Mouse (Mus musculus) left cerebral cortex, postnatal 14 days (tissue): ENCODE data around the gene Dyrk1b. TPM values are rescaled to one million over a fixed set of nuclear protein-coding genes. Genes with fewer than 3 reads are reported as not detected.
A peak's percentile ranks its signal among the peaks of the same experiment; 100 is the strongest.
"Not testable (repeated sequence)": the region's sequence is repeated elsewhere in the genome, so short reads cannot be mapped to it uniquely, and the experiment has no call there.

Source experiments
- DNase-seq, 2 experiments: peaks; one replicate each; pipeline ENCODE4 v3.0.0; 2021 to 2022; ENCODE audit warnings: low spot score in 2 of 2, mixed read lengths in 1 of 2
- intact Hi-C: fragments of 180-260 bp; cut with DNase I; formaldehyde crosslinking; loops from one replicate; pipeline ENCODE4 v1.15.1; 2025
- total RNA-seq, 2 experiments: library from RNA; stranded (reverse); gene quantifications; 2 replicates each; pipeline ENCODE4 v1.2.3; 2021

The Dyrk1b gene
- total RNA-seq, 2 experiments from 2014 or later = 40.5 to 42.3 TPM

- no peak for DNase-seq
- intact Hi-C loops = no loop called here
These were observed 7.4 kb downstream of the Dyrk1b start for GRCm38 (mm10) chr7:28186631-28187030.

GRCm38 (mm10) chr7:28191489-28191888, 12.2 kb downstream of the Dyrk1b start:
- DNase-seq = no peak
- intact Hi-C loops = no loop called here

- no peak for DNase-seq
- intact Hi-C loops = no loop called here
These were observed 12.6 kb downstream of the Dyrk1b start for GRCm38 (mm10) chr7:28191903-28192302.

DNA sequence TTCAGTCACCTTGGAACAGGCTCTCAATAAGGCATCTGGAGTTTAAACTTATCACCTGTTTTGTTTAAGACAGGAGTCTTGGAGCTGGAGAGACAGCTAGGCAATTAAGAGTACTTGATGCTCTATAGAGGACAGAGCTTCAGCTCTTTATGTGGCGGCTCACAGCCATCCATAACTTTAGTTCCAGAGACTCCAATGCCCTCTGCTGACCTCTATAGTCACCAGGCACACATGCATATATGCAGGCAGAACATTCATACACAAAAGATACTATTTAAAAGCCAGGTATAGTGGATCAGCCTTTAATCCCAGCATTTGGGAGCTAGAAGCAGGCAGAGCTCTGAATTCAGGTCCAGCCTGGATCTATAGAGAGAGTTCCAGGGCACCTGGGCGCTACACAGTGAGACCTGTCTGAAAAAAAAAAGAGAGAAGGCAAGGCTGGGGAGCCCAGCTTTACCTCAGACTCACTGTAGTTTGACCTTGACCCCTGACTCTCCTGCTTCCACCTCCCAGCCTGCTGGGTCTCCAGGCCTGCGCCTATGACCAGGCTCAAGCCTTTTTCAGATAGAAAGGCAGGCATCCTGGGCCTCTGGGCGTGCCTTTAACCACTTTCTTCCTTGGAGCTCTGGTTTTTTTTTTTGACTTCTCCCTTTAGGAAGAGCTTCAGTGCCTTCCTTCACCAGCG, 16.3 kb downstream of the Dyrk1b start:
- no peak for DNase-seq
- intact Hi-C loops = no loop called here

GRCm38 (mm10) chr7:28196528-28196927, 17.3 kb downstream of the Dyrk1b start:
- DNase-seq = no peak
- intact Hi-C loops = no loop called here

DNA sequence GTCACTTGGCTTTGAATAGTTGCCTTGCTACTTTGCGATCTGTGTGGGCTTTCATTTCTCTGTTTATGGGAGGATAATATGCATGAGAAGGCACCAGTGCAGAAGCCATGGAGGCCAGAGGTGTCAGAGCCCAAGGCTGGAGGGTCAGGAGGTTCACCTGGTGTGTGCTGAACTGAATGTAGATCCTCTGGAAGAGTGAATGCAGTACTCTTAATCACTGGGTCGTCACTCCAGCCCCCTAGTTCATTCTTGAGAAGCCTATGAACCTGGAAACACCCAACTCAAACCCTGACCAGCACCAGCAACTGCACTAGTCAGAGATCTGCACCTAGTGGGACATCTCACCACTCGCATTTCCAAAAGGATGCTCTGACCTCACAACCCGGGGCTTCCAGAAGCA, 19.8 kb downstream of the Dyrk1b start:
- intact Hi-C loops = no loop called here
- no peak for DNase-seq

DNA sequence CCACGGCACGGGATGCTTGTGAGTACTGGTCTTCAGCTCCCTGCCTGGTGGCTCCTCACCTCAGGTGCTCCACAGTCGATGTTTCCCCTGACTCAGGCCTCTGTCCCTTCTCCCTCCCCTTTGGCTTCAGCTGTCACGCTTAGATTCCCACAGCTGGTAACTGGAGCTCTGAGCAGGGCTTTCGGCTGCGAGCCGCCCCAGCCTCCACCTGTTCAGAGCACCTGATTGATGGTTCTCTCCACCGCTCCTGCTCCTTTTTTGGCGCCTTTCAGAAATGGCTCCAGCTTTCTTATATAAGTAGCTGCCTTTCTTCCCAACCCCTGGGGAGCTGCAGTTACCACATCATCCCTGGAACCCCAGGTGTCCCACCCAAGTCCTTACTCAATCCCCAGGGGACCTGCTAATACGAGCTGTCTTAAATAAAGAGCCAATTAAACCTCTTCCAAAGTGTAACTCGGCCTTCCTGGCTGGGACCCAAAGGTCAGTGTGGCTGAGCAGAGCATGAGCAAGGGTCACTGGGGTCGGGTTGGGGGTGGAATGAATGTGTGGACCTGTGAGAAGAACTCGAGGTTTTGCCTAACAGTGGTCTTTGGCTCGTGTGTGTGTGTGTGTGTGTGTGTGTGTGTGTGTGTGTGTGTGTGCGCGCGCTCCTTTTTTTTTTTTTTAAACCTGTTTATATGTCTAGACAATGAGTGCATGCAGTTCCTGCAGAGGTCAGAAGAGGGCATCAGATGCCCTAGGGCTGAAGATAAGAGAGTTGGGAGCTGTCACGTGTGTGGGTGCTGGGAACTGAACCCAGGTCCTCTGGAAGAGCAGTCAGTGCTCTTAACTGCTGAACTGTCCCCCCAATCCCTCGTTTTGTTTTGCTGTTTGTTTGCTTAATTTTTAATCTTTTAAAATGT, 24.2 kb downstream of the Dyrk1b start:
- intact Hi-C loops = no loop called here
- no peak for DNase-seq

DNA sequence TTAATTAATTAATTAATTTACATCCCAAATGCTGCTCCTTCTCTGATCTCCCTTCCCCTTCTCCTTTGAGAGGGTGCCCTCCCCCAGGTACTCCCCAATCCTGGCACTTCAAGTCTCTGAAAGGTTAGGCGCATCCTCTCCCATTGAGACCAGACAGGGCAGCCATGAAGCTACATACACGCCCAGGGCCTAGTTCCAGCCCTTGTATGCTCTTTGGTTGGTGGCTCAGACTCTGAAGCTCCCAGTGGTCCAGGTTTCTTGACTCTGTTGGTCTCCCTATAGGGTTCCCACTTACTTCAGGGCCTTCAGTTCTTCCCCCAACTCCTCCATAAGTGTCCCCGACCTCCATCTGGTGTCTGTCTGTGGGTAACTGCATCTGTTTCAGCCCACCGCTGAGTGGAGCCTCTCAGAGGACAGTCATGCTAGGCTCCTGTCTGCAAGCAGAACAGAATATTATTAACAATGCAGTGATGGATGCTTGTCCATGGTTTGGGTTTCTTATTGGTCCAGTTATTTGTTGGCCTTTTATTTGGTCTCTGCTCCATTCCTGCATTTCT, 26.9 kb downstream of the Dyrk1b start:
- DNase-seq = peak in 1 of 2 experiments; percentile 40

GRCm38 (mm10) chr7:28208396-28208987, 29.2 kb downstream of the Dyrk1b start:
- intact Hi-C loops = no loop called here
- DNase-seq = no peak

More for the DNA sequence above, 26.9 kb downstream of the Dyrk1b start:
- intact Hi-C loops = no loop called here

- peak; percentile 78 to 80 for DNase-seq
- intact Hi-C loops = no loop called here
These were observed 29.8 kb downstream of the Dyrk1b start for GRCm38 (mm10) chr7:28208988-28209508.

DNA sequence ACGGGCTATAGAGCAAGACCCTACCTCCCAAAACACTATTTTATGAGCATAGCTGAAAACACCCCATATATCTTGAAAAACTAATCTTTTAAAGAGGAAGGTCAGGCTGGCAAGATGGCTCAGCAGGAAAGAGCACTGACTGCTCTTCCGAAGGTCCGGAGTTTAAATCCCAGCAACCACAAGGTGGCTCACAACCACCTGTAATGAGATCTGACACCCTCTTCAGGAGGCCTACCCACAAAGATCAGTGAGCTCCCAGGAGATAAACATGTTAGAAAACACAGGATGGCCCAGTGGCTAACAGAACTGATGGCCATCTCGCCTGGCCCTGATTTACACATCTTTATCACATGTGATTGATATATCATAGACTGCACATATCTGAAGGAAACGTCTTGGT, 31.5 kb downstream of the Dyrk1b start:
- intact Hi-C loops = loop anchor here (10.0 kb wide), 1 partner anchor 54 kb away; the partner anchor contains the start of gene Eid2
- no peak for DNase-seq

DNA sequence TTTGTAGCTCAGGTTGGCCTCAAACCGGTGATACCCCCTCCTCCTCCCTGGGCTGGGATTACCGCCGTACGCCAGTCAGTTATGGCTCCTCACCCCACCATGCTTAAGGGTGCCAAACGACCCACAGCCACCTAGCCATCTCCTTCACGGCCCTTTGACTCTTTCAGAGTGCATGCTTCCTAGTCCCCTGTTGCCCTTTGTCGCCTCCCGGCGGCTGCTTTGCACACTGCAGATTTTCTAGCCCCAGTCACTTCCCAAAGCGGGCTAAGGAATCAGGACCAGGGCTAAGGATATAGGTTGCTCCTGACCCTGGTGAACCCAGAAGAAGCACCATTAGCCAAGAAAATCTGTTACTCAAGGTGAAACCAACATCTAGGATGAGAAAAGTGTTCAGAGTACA, 34.9 kb downstream of the Dyrk1b start:
- intact Hi-C loops = loop anchor here (10.0 kb wide), 1 partner anchor 51 kb away; the partner anchor contains the start of gene Eid2
- no peak for DNase-seq

GRCm38 (mm10) chr7:28215950-28216349, 36.7 kb downstream of the Dyrk1b start:
- intact Hi-C loops = loop anchor here (5.0 to 10.0 kb wide), 2 partner anchors 49 to 54 kb away; partner anchors contain the start of gene Eid2
- DNase-seq = not testable (repeated sequence)

DNA sequence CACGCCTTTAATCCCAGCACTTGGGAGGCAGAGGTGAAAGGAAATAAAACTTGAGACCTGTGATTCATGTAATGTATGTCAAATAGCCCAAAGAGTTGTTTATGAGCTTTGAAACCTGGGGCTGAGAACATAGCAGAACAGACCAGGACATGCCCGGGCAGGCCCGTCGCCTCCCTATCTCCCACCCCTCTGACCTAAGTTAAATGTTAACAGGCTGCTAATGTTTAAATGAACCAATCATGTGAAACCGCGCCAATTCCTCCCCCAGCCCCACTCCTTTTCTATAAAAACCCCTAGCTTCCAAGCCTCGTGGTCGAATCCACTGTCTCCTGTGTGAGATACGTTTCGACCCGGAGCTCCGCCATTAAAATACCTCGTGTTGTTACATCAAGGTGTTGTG, 38.5 kb downstream of the Dyrk1b start:
- intact Hi-C loops = loop anchor here (5.0 to 10.0 kb wide), 2 partner anchors 47 to 56 kb away; partner anchors contain the start of gene Eid2

GRCm38 (mm10) chr7:28218951-28219740, 39.9 kb downstream of the Dyrk1b start:
- intact Hi-C loops = loop anchor here (5.0 to 10.0 kb wide), 2 partner anchors 46 to 57 kb away; partner anchors contain the start of gene Eid2
- peak; percentile 71 to 79 for DNase-seq

More for the DNA sequence above, 38.5 kb downstream of the Dyrk1b start:
- DNase-seq = not testable (repeated sequence)

DNA sequence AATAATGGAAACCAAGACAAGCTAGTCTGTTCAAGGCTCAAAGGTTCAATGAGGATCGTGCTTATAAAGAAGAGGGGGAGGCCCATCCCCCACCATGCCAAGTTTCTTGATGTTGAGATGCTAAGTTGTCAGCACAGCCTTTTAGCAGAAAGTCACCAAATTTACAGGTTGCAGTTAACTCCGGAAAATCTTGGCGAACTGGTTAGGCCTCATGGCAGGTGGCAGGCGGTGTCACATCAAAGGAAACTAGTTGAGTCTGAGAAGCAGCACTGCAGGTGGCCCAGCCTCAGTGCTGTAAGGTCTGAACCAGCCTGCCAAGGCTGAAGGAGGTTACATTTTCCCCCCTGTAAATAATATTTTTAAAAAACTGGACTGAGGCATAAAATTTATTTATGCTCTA, 47.6 kb downstream of the Dyrk1b start:
- DNase-seq, intact Hi-C loops: not testable (repeated sequence)

DNA sequence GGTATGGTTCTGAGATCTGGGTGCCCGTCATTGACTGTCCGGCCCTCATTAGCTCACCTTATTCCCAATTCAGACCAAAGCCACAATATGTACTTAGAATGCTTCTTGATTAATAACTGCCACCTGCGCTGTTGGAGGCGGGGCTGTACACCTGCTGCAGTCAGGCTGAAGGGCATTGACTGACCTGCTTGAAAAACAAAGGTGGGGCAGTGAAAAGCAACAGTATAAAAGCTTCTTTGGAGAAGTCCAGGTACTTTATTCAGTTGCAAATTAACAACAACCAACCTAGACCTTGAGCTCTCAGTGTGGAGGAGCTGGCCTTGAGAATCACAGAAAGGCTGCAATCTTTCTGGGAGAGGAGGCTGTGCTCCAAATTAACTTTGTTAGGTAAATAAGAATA, 48.2 kb downstream of the Dyrk1b start:
- intact Hi-C loops, DNase-seq: not testable (repeated sequence)
